Mouse (Mus musculus) c-Kit-positive CD71-positive TER-119-negative erythroid progenitor cells, embryonic 14.5 days (primary cell): ENCODE measurements around the gene Trub1.

Experiments
- DNase-seq: peaks from one replicate; pipeline ENCODE4 v3.0.0-alpha.2; 2013; ENCODE audit warnings: low read depth

Gene Trub1

GRCm38 (mm10) chr19:57494020-57494419 lies 41.3 kb downstream of the Trub1 start:
- DNase-seq, result no peak

GRCm38 (mm10) chr19:57498110-57498743 lies 45.5 kb downstream of the Trub1 start:
- DNase-seq, result no peak

- no peak for DNase-seq
These were observed 46.2 kb downstream of the Trub1 start for GRCm38 (mm10) chr19:57498884-57499410.

GRCm38 (mm10) chr19:57500254-57500653 lies 47.5 kb downstream of the Trub1 start:
- no peak for DNase-seq

GRCm38 (mm10) chr19:57503144-57503543 lies 50.4 kb downstream of the Trub1 start:
- DNase-seq, result no peak

GRCm38 (mm10) chr19:57505048-57505932 lies 52.6 kb downstream of the Trub1 start:
- DNase-seq, result no peak

GRCm38 (mm10) chr19:57506591-57506990 lies 53.9 kb downstream of the Trub1 start:
- no peak for DNase-seq

- no peak for DNase-seq
These were observed 55.6 kb downstream of the Trub1 start for GRCm38 (mm10) chr19:57508261-57508788.

GRCm38 (mm10) chr19:57509758-57510319 lies 57.1 kb downstream of the Trub1 start:
- no peak for DNase-seq

- DNase-seq, result no peak
These were observed 58.1 kb downstream of the Trub1 start for GRCm38 (mm10) chr19:57510836-57511235.

- no peak for DNase-seq
These were observed 60.4 kb downstream of the Trub1 start for GRCm38 (mm10) chr19:57513123-57513522.

- no peak for DNase-seq
These were observed 69.0 kb downstream of the Trub1 start for GRCm38 (mm10) chr19:57521721-57522120.

GRCm38 (mm10) chr19:57523363-57523762 lies 70.7 kb downstream of the Trub1 start:
- no peak for DNase-seq

GRCm38 (mm10) chr19:57525693-57526092 lies 73.0 kb downstream of the Trub1 start:
- DNase-seq, result no peak

GRCm38 (mm10) chr19:57530212-57530611 lies 77.5 kb downstream of the Trub1 start:
- no peak for DNase-seq

GRCm38 (mm10) chr19:57534262-57534661 lies 81.5 kb downstream of the Trub1 start:
- no peak for DNase-seq

- DNase-seq, result no peak
These were observed 83.8 kb downstream of the Trub1 start for GRCm38 (mm10) chr19:57536512-57536911.

- no peak for DNase-seq
These were observed 84.9 kb downstream of the Trub1 start for GRCm38 (mm10) chr19:57537510-57538182.

- DNase-seq, result no peak
These were observed 87.4 kb downstream of the Trub1 start for GRCm38 (mm10) chr19:57540118-57540517.
